Mouse (Mus musculus) hindbrain, postnatal 0 days (tissue): ENCODE data around the gene Tecr. TPM values are rescaled to one million over a fixed set of nuclear protein-coding genes. Genes with fewer than 3 reads are reported as not detected.

Experiments used
- ATAC-seq: fragments of 200-750 bp; cut with Nextera tagmentation; 2 replicates; pipeline ENCODE4 v1.8.0; 2017; ENCODE audit warnings: mild to moderate bottlenecking, moderate TSS enrichment, moderate library complexity
- DNase-seq: peaks from one replicate; pipeline ENCODE4 v3.0.0-alpha.2; 2015; ENCODE audit warnings: low spot score
- H3K27ac ChIP-seq: fragments of 300-500 bp; sonication (generic); 2 replicates; pipeline ENCODE4 v1.5.1; 2014; ENCODE audit warnings: mild to moderate bottlenecking
- H3K27me3 ChIP-seq: fragments of 300-500 bp; sonication (generic); 2 replicates; pipeline ENCODE4 v1.6.1; 2014; ENCODE audit warnings: low read length, mixed read lengths; ENCODE audit not compliant: insufficient read depth
- H3K36me3 ChIP-seq: fragments of 300-500 bp; sonication (generic); 2 replicates; pipeline ENCODE4 v1.6.1; 2014; ENCODE audit warnings: low read length, mixed read lengths; ENCODE audit not compliant: insufficient read depth
- H3K4me1 ChIP-seq: fragments of 300-500 bp; sonication (generic); 2 replicates; pipeline ENCODE4 v1.6.1; 2014; ENCODE audit warnings: antibody characterized with exemption, low read length, mixed read lengths; ENCODE audit not compliant: insufficient read depth
- H3K4me2 ChIP-seq: fragments of 300-500 bp; sonication (generic); 2 replicates; pipeline ENCODE4 v1.6.1; 2014; ENCODE audit warnings: low read depth, mild to moderate bottlenecking, low read length, moderate library complexity, mixed read lengths
- H3K4me3 ChIP-seq: fragments of 300-500 bp; sonication (generic); 2 replicates; pipeline ENCODE4 v1.5.1; 2014; ENCODE audit warnings: low read length
- H3K9ac ChIP-seq: fragments of 300-500 bp; sonication (generic); replicated peaks from 2 replicates; pipeline ENCODE4 v1.6.1; 2014; ENCODE audit warnings: mild to moderate bottlenecking, low read length, moderate library complexity, mixed read lengths
- H3K9me3 ChIP-seq: fragments of 300-500 bp; sonication (generic); 2 replicates; pipeline ENCODE4 v1.6.1; 2016; ENCODE audit warnings: low read length, mixed read lengths
- CTCF ChIP-seq: IDR thresholded peaks from 2 replicates; pipeline ENCODE4 v1.5.1; 2016; ENCODE audit warnings: antibody characterized with exemption, control low read depth, low read depth
- WGBS: fragments of 180-500 bp; shearing (Covaris S2); extraction: QIAGEN DNeasy Blood & Tissue Kit; methylation state at CpG from one replicate; pipeline ENCODE4 v1.1.7; 2014; 5-methylcytosine and 5-hydroxymethylcytosine counted together
- polyA plus RNA-seq: library from polyadenylated mRNA; unstranded; fragments of >200 nt; fragmentation: Nextera tagmentation; extraction: Ambion mirVana; gene quantifications from 2 replicates; pipeline ENCODE4 v1.2.1, GENCODE M21; 2015
- total RNA-seq: library from RNA; depleted of rRNA; stranded (reverse); fragments of >200 nt; gene quantifications from 2 replicates; pipeline ENCODE4 v1.2.3, GENCODE M21; 2014

Tecr gene
- total and polyA plus RNA-seq, 2 experiments from 2014 or later, result 1,409 to 1,625 TPM

DNA sequence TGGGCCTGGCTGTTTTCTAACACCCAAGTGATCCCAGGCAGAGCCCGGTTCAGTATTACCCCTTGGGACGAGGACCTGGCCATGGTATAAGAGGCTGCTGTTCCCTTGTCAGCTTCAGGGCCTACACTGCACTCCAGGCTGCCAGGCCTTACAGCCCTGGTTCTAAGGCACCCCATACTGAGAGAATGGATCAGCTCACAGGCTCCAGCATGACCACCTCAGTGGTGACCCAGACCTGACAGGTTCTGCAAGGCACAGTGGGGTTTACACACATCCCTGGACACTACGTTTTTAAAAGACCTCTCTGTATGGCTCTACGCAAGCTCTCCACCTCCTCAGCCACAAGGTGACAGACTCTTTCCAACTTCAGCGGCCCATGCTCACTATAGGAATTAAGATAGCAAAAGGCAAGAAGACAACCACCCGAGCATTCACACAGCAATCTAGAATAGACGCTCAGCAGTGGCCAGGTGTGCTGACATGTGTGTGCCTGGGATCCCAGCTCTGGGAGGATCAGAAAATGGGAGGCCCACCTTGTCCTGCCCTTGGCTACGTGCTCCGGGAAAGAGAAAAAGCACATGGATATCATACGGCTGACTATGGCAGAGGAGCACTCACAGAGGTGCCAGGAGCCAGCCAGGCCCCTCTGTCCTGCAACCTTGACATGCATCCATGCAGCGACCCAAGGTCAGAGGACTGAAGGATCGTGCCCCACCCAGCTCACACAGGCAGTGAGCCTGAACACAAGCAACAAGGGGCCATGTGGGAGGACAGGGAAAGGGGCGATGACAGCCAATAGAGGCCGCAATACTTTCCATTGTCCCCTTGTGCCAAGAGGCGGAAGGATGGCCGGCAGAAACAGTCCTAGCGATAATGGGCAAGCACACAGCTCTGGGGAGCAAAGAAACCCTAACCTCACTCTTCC, 29.4 kb downstream of the Tecr start:
- no peaks in the 10 kb centered on the region for H3K27me3 ChIP-seq
- 0 out of 2 replicates have a peak, but pooled peaks cover under 1% of the 10 kb centered on the region for H3K36me3 ChIP-seq
- peak overlapping the region; percentile 30; the same call in 1 of the 2 replicates for H3K9ac ChIP-seq
- no peak for DNase-seq
- TF ChIP-seq CTCF, result no peak
- no peak overlapping the region for H3K4me2 ChIP-seq
- no peaks in the 10 kb centered on the region for H3K9me3 ChIP-seq
- H3K27ac ChIP-seq, result peak overlapping the region; percentile 56; the same call in 1 of the 2 replicates
- H3K4me1 ChIP-seq, result peaks cover 23% of the 10 kb centered on the region
- WGBS, result 64% methylated on average over 17 of the region's 17 CpGs
- no peak overlapping the region for H3K4me3 ChIP-seq
- no peak for ATAC-seq

GRCm38 (mm10) chr8:83577384-83577791, 30.4 kb downstream of the Tecr start:
- Histone ChIP-seq H3K36me3 (peaks cover 10% of the 10 kb centered on the region), H3K9me3 (no peaks in the 10 kb centered on the region), H3K27ac (peak overlapping the region; percentile 45; the same call in 1 of the 2 replicates), H3K27me3 (no peaks in the 10 kb centered on the region), H3K4me1 (peaks cover 23% of the 10 kb centered on the region), H3K4me3 (no peak overlapping the region), H3K9ac (no peak overlapping the region), H3K4me2 (no peak overlapping the region)
- WGBS, result 36% methylated on average over 9 of the region's 9 CpGs
- ATAC-seq (peak; percentile 19; the same call in 1 of the 2 replicates), DNase-seq (no peak)
- TF ChIP-seq CTCF, result no peak

GRCm38 (mm10) chr8:83576921-83577320, 30.9 kb downstream of the Tecr start:
- Histone ChIP-seq H3K4me3 (no peak overlapping the region), H3K4me2 (no peak overlapping the region), H3K27ac (peak overlapping the region; percentile 45; the same call in 1 of the 2 replicates), H3K9me3 (no peaks in the 10 kb centered on the region), H3K9ac (no peak overlapping the region), H3K36me3 (peaks cover 15% of the 10 kb centered on the region), H3K4me1 (peaks cover 23% of the 10 kb centered on the region), H3K27me3 (no peaks in the 10 kb centered on the region)
- no peak for ATAC-seq
- DNase-seq, result no peak
- 75% methylated on average over 4 of the region's 4 CpGs for WGBS
- no peak for TF ChIP-seq CTCF

DNA sequence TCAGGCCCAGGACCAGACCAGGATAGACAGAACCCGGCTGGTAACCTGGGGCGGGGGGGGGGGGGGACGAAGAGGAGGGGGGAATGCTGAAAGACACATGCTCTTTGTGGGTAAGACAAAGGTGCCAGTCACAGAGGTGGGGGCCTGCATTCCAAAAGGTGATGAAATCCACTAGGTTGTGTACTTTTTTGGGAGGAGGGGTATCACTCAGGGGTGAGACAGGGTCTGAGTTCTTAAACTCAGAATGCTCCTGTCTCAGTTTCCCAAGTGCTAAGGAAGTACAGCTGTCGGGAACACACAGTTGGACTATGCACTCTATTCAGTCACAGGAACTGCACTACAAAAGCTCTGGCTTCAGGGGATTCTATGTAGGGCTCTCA, 31.3 kb downstream of the Tecr start:
- Histone ChIP-seq H3K4me2 (no peak overlapping the region), H3K36me3 (peaks cover 19% of the 10 kb centered on the region), H3K4me1 (peaks cover 23% of the 10 kb centered on the region), H3K4me3 (no peak overlapping the region), H3K27ac (peak overlapping the region; percentile 45; the same call in 1 of the 2 replicates), H3K9ac (no peak overlapping the region), H3K27me3 (no peaks in the 10 kb centered on the region), H3K9me3 (no peaks in the 10 kb centered on the region)
- TF ChIP-seq CTCF, result no peak
- 70% methylated on average over 3 of the region's 4 CpGs for WGBS
- DNase-seq (no peak), ATAC-seq (no peak)

- no peak for DNase-seq
- peak overlapping the region; percentile 2; the same call in 1 of the 2 replicates for H3K27ac ChIP-seq
- TF ChIP-seq CTCF, result no peak
- no peak overlapping the region for H3K4me3 ChIP-seq
- ATAC-seq, result peak; percentile 3; the same call in 1 of the 2 replicates
- WGBS, result 70% methylated on average over 17 of the region's 17 CpGs
- H3K27me3 ChIP-seq, result no peaks in the 10 kb centered on the region
- H3K36me3 ChIP-seq, result peaks cover 24% of the 10 kb centered on the region
- H3K4me2 ChIP-seq, result no peak overlapping the region
- peaks cover 23% of the 10 kb centered on the region for H3K4me1 ChIP-seq
- H3K9me3 ChIP-seq, result no peaks in the 10 kb centered on the region
- H3K9ac ChIP-seq, result 0 out of 2 replicates have a peak overlapping the region, but pooled peaks have one; percentile 3
Measured at GRCm38 (mm10) chr8:83575561-83576515, 31.9 kb downstream of the Tecr start.

- Histone ChIP-seq H3K4me3 (no peak overlapping the region), H3K27ac (peak overlapping the region; percentile 2; the same call in 1 of the 2 replicates), H3K27me3 (no peaks in the 10 kb centered on the region), H3K4me1 (peaks cover 23% of the 10 kb centered on the region), H3K9me3 (no peaks in the 10 kb centered on the region), H3K4me2 (no peak overlapping the region), H3K9ac (no peak overlapping the region), H3K36me3 (peaks cover 28% of the 10 kb centered on the region)
- ATAC-seq (no peak), DNase-seq (no peak)
- 75% methylated on average over 15 of the region's 15 CpGs for WGBS
- no peak for TF ChIP-seq CTCF
Measured at GRCm38 (mm10) chr8:83574631-83575315, 33.0 kb downstream of the Tecr start.
